In the genomic region with DNA sequence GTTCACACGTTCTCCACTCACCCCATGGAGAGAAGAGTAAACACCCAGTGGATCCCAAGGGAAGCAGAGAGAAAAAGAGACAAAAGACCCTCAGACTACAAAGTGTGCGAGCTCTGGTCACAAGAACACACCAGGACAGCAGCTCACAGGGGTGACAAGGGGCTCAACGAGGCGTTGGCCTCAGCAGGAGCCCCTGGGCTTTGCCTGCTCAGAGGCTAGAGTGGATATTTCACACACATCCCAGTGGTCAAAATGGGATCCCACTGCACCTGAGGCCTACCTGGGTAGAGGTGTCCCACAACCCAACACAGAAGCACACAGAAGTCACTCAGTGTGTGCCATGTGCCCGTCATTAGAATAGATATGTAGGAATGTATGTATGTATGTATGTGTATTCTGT, we compare ENCODE assay signal across 13 mouse cellular contexts.
DNase-seq lines count a peak whose midpoint lies in the region; ATAC-seq and TF ChIP-seq lines count a peak whose summit lies in the region.
"Had no signal": no experiment of that assay in that cellular context is flagged by ENCODE, and none has a peak within 500 bp of the region (broad histone marks: within the 10 kb centered on the region; RNA-seq: fewer than 3 reads in every experiment).

No protein-coding gene starts in this region.

- WGBS in heart, embryonic 12.5 days = 76% methylated on average over 5 of the region's 5 CpGs
- 81% methylated on average over 5 of the region's 5 CpGs for WGBS in embryonic facial prominence, embryonic 13.5 days
- 64% methylated on average over 5 of the region's 5 CpGs for WGBS in hindbrain, postnatal 0 days

- no peak overlapping the region for H3K4me3 ChIP-seq in heart, embryonic 12.5 days
- no peak overlapping the region for H3K4me3 ChIP-seq in left cerebral cortex, adult 2 months
- no peak overlapping the region for H3K4me3 ChIP-seq in embryonic facial prominence, embryonic 13.5 days
- H3K4me3 ChIP-seq in hindbrain, postnatal 0 days (ENCODE audit: low read length) = no peak overlapping the region
- H3K4me3 ChIP-seq: liver, embryonic 15.5 days had no signal

- intact Hi-C loops in heart, postnatal 36 days (cut with DNase I) = no loop called here
- intact Hi-C loops in left cerebral cortex, adult 2 months (cut with DNase I) = no loop called here
- intact Hi-C loops in left cerebral cortex, postnatal 25 days (cut with DNase I) = no loop called here

- no peaks in the 10 kb centered on the region for H3K27me3 ChIP-seq in heart, embryonic 12.5 days (replicated peaks)
- no peaks in the 10 kb centered on the region for H3K27me3 ChIP-seq in embryonic facial prominence, embryonic 13.5 days
- H3K27me3 ChIP-seq in hindbrain, postnatal 0 days (ENCODE audit: insufficient read depth, low read length) = no peaks in the 10 kb centered on the region
- H3K27me3 ChIP-seq: liver, embryonic 15.5 days had no signal

- H3K27ac ChIP-seq in heart, embryonic 12.5 days (ENCODE audit: poor library complexity, severe bottlenecking) = peak overlapping the region; percentile 91
- H3K27ac ChIP-seq in left cerebral cortex, adult 2 months = peak overlapping the region; percentile 50
- H3K27ac ChIP-seq in embryonic facial prominence, embryonic 13.5 days = peak overlapping the region; percentile 98
- H3K27ac ChIP-seq in hindbrain, postnatal 0 days = peak overlapping the region; percentile 36; the same call in 1 of the 2 replicates
- H3K27ac ChIP-seq: liver, embryonic 15.5 days had no signal

- H3K36me3 ChIP-seq in heart, embryonic 12.5 days = peaks cover 34% of the 10 kb centered on the region
- H3K36me3 ChIP-seq in embryonic facial prominence, embryonic 13.5 days = peaks cover 53% of the 10 kb centered on the region
- H3K36me3 ChIP-seq in hindbrain, postnatal 0 days (ENCODE audit: insufficient read depth, low read length) = no peaks in the 10 kb centered on the region

- TF ChIP-seq CTCF in left cerebral cortex, adult 2 months (IDR thresholded peaks at IDR 0.05) = no peak
- no peak for TF ChIP-seq CTCF in hindbrain, postnatal 0 days (IDR thresholded peaks at IDR 0.05; ENCODE audit: low read depth)

- H3K9ac ChIP-seq in heart, embryonic 12.5 days = no peak overlapping the region
- H3K9ac ChIP-seq in embryonic facial prominence, embryonic 13.5 days = no peak overlapping the region
- no peak overlapping the region for H3K9ac ChIP-seq in hindbrain, postnatal 0 days (replicated peaks; ENCODE audit: low read length)
- H3K9ac ChIP-seq: liver, embryonic 15.5 days had no signal

- H3K9me3 ChIP-seq in heart, embryonic 12.5 days (replicated peaks) = no peaks in the 10 kb centered on the region
- no peaks in the 10 kb centered on the region for H3K9me3 ChIP-seq in embryonic facial prominence, embryonic 13.5 days
- H3K9me3 ChIP-seq in hindbrain, postnatal 0 days (ENCODE audit: low read length) = no peaks in the 10 kb centered on the region
- H3K9me3 ChIP-seq: liver, embryonic 15.5 days had no signal

- H3K4me2 ChIP-seq in heart, embryonic 12.5 days = no peak overlapping the region
- H3K4me2 ChIP-seq in embryonic facial prominence, embryonic 13.5 days = no peak overlapping the region
- no peak overlapping the region for H3K4me2 ChIP-seq in hindbrain, postnatal 0 days (ENCODE audit: low read depth, low read length)
- H3K4me2 ChIP-seq: liver, embryonic 15.5 days had no signal

- H3K4me1 ChIP-seq in heart, embryonic 12.5 days (replicated peaks) = peaks cover 95% of the 10 kb centered on the region
- peaks cover 88% of the 10 kb centered on the region for H3K4me1 ChIP-seq in embryonic facial prominence, embryonic 13.5 days
- H3K4me1 ChIP-seq in hindbrain, postnatal 0 days (ENCODE audit: insufficient read depth, low read length) = peaks cover 43% of the 10 kb centered on the region

- no peak for ATAC-seq in heart, embryonic 12.5 days (ENCODE audit: insufficient number of reproducible peaks, low FRiP score)
- ATAC-seq in embryonic facial prominence, embryonic 13.5 days (ENCODE audit: insufficient number of reproducible peaks, insufficient read depth, low FRiP score, low TSS enrichment, low read depth) = no peak
- no peak for ATAC-seq in hindbrain, postnatal 0 days
- ATAC-seq: CD4-positive, CD25-positive, alpha-beta regulatory T cell, adult 4 months had no signal

- DNase-seq in heart, postnatal 36 days = no peak
- no peak for DNase-seq in left cerebral cortex, adult 2 months (ENCODE audit: extremely low spot score in 1 of 2, low spot score in 2 of 2)
- no peak for DNase-seq in left cerebral cortex, postnatal 25 days (ENCODE audit: low spot score in 2 of 2)
- DNase-seq in hindbrain, postnatal 0 days (ENCODE audit: low spot score) = no peak
- no peak for DNase-seq in adrenal gland, postnatal 36 days
- no peak for DNase-seq in retina, embryonic 14.5 days (ENCODE audit: low spot score)
- DNase-seq: cerebellum, postnatal 36 days; kidney, adult 8-10 months; right cerebral cortex, postnatal 25 days had no signal

Comparison
In these comparisons a context has a peak if more than half of its experiments do, and no peak if none do; other contexts are left out.
1. H3K27ac ChIP-seq: peak in every context shown above with its lines; median percentile 98 in embryonic facial prominence, embryonic 13.5 days; 91 in heart, embryonic 12.5 days; 50 in left cerebral cortex, adult 2 months; 36 in hindbrain, postnatal 0 days.